Mouse (Mus musculus) intestine, embryonic 15.5 days (tissue): Measurements from ENCODE around the gene Hid1. TPM values are rescaled to one million over a fixed set of nuclear protein-coding genes. Genes with fewer than 3 reads are reported as not detected.
A peak's percentile ranks its signal among the peaks of the same experiment; 100 is the strongest.

Source experiments
- ATAC-seq: fragments of 200-750 bp; cut with Nextera tagmentation; 2 replicates; pipeline ENCODE4 v1.8.0; 2017; ENCODE audit warnings: moderate TSS enrichment, moderate library complexity
- H3K27ac ChIP-seq: fragments of 300-500 bp; sonication (generic); 2 replicates; pipeline ENCODE4 v1.5.1; 2015; ENCODE audit warnings: mild to moderate bottlenecking, inconsistent platforms
- H3K27me3 ChIP-seq: fragments of 300-500 bp; sonication (generic); replicated peaks from 2 replicates; pipeline ENCODE4 v1.6.1; 2015; ENCODE audit warnings: inconsistent platforms
- H3K36me3 ChIP-seq: fragments of 300-500 bp; sonication (generic); 2 replicates; pipeline ENCODE4 v1.6.1; 2015; ENCODE audit warnings: inconsistent platforms
- H3K4me1 ChIP-seq: fragments of 300-500 bp; sonication (generic); replicated peaks from 2 replicates; pipeline ENCODE4 v1.6.1; 2015; ENCODE audit warnings: inconsistent platforms
- H3K4me2 ChIP-seq: fragments of 300-500 bp; sonication (generic); replicated peaks from 2 replicates; pipeline ENCODE4 v1.6.1; 2015; ENCODE audit warnings: mild to moderate bottlenecking, inconsistent platforms
- H3K4me3 ChIP-seq: fragments of 300-500 bp; sonication (generic); replicated peaks from 2 replicates; pipeline ENCODE4 v1.5.1; 2015; ENCODE audit warnings: inconsistent platforms
- H3K9ac ChIP-seq: fragments of 300-500 bp; sonication (generic); 2 replicates; pipeline ENCODE4 v1.6.1; 2015; ENCODE audit warnings: inconsistent platforms
- H3K9me3 ChIP-seq: fragments of 300-500 bp; sonication (generic); 2 replicates; pipeline ENCODE4 v1.6.1; 2016; ENCODE audit warnings: inconsistent platforms
- WGBS: fragments of 180-500 bp; shearing (Covaris S2); methylation state at CpG from one replicate; pipeline ENCODE4 v1.1.7; 2015; 5-methylcytosine and 5-hydroxymethylcytosine counted together
- polyA plus RNA-seq: library from polyadenylated mRNA; unstranded; fragments of >200 nt; fragmentation: Nextera tagmentation; extraction: Ambion mirVana; gene quantifications from 2 replicates; pipeline ENCODE4 v1.2.1, GENCODE M21; 2015

Gene Hid1
- polyA plus RNA-seq = 17.1 and 22.7 TPM in 2 replicates

DNA sequence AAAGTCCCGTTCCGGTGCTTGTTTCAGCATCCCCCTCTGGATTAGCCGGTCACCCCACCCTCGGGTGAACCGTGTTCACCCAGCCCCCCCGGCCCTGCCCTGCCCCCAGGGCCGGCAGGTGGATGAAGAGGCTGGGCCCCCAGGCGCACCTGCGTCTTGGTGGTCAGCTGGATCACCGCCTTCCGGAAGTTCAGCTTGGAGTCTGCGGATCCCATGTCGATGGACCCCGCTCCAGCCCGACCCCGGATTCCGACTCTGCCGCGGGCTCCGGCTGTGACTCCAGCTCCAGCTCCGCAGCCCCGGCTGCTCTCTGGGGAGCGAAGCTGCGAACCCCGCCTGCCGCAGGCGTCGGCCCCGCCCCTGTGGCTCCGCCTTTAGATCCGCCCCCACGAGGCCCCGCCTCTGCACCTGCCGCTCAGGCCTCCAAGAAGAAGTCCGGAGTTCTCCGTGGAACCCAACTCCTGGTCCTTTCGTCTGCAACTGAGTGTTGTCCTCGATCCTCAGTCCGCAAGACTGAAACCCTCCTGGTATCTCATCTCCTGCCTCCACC lies at the start of gene Hid1:
Hid1 (minus strand) TSS at position 362 of the 550 bp plus-strand sequence.
- peak; percentile 91 for ATAC-seq

GRCm38 (mm10) chr11:115409556-115409955 lies 42.0 kb upstream of the Hid1 start:
- H3K27me3 ChIP-seq = no peaks in the 10 kb centered on the region
- no peak for ATAC-seq
- H3K4me2 ChIP-seq = no peak overlapping the region
- H3K36me3 ChIP-seq = peaks cover 12% of the 10 kb centered on the region
- 78% methylated on average over 7 of the region's 7 CpGs for WGBS
- H3K4me1 ChIP-seq = peaks cover 19% of the 10 kb centered on the region
- H3K4me3 ChIP-seq = no peak overlapping the region
- H3K9ac ChIP-seq = no peak overlapping the region
- no peaks in the 10 kb centered on the region for H3K9me3 ChIP-seq
- no peak overlapping the region for H3K27ac ChIP-seq

More for the DNA sequence above, at the start of gene Hid1:
- Histone ChIP-seq H3K4me1 (peaks cover 18% of the 10 kb centered on the region), H3K36me3 (no peaks in the 10 kb centered on the region), H3K9ac (peak within 1 kb of the TSS; percentile 65), H3K4me2 (peak within 1 kb of the TSS; percentile 87), H3K4me3 (peak within 1 kb of the TSS; percentile 52), H3K27ac (no peak within 1 kb of the TSS), H3K9me3 (no peaks in the 10 kb centered on the region), H3K27me3 (peaks cover 20% of the 10 kb centered on the region)
- under 1% methylated on average over 39 of the region's 39 CpGs for WGBS

DNA sequence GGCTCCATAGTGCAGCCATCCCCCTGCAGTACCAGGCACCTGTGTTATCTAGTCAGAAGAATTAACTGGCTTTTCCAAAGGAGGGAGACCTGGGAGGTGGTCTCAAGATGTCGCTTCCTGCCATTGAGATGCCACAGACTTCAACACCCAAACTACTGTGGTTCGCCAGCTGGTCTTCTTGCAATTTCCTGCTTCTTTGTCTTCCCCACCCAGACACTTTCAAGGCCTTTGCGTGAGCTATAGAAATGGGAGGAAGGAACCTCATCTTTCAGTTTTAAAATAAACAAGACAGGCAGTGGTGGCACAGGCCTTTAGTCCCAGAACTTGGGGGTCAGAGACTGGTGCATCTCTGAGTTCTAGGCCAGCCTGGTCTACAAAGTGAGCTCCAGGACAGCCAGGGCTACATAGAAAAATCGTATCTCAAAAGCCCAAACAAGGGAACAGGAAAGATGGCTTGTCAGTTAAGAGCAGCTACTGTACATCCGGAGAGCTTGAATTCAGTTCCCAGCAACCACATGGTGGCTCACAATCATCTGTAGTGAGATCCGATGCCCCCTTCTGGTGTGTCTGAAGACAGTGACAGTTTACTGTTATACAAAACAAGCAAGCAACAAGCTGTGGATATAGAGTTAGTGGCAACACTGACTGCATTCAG lies 40.8 kb upstream of the Hid1 start:
- no peak overlapping the region for H3K27ac ChIP-seq
- H3K9me3 ChIP-seq = no peaks in the 10 kb centered on the region
- no peaks in the 10 kb centered on the region for H3K27me3 ChIP-seq
- no peak for ATAC-seq
- H3K36me3 ChIP-seq = peaks cover 12% of the 10 kb centered on the region
- H3K9ac ChIP-seq = no peak overlapping the region
- H3K4me2 ChIP-seq = no peak overlapping the region
- 67% methylated on average over 6 of the region's 6 CpGs for WGBS
- no peak overlapping the region for H3K4me3 ChIP-seq
- H3K4me1 ChIP-seq = peaks cover 19% of the 10 kb centered on the region

DNA sequence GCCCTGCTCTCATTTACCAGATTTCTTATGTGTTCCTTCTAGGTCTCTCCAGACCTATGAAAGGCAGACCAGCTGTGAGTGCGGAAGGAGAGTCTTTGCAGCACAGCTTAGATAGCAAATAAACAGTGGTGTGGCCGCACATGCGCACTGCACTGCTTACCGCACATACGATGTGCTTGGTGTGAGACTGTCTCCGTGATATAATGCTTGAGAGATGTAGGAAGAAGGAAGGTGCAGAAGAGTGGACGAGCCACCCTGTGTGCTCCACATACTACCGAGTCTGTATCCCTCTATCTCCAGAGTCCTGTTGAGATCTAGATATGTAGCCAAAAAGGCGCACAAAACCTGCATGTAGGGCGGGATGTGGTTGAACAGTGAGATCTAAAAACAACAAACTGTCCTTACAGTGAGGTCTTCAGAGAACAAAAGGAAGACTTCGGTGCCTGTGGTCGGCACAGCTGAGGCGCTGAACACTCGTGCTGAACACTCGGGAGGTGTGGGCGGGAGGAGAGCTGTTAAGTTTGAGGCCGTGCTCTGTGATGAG lies 39.4 kb upstream of the Hid1 start:
- Histone ChIP-seq H3K4me2 (no peak overlapping the region), H3K27me3 (no peaks in the 10 kb centered on the region), H3K4me3 (no peak overlapping the region), H3K9me3 (no peaks in the 10 kb centered on the region), H3K27ac (no peak overlapping the region), H3K9ac (no peak overlapping the region), H3K4me1 (peaks cover 16% of the 10 kb centered on the region), H3K36me3 (peaks cover 12% of the 10 kb centered on the region)
- WGBS = 95% methylated on average over 17 of the region's 17 CpGs
- ATAC-seq = no peak

DNA sequence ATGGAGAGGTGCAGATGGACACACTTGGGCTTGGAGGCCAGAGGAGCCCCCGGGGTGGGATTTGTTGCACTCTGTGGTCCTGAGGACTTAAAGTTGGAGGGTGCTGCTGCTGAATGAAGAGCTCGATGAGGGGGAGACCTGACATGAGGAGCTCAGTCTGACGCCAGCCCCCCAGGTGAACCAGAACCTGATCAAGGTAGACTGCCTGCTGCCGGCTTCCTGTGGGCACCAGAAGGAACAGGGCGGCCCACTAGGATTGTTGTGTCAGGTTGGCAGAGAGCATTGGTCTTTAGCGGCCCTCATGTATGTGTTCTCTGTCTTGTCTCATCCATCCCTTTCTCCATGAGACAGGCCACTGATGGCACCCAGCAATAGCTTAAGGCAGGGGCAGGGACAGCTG lies 38.2 kb upstream of the Hid1 start:
- Histone ChIP-seq H3K4me3 (no peak overlapping the region), H3K9me3 (no peaks in the 10 kb centered on the region), H3K9ac (no peak overlapping the region), H3K4me1 (peaks cover 11% of the 10 kb centered on the region), H3K27me3 (no peaks in the 10 kb centered on the region), H3K4me2 (no peak overlapping the region), H3K36me3 (peaks cover 10% of the 10 kb centered on the region), H3K27ac (no peak overlapping the region)
- no peak for ATAC-seq
- 96% methylated on average over 6 of the region's 6 CpGs for WGBS

GRCm38 (mm10) chr11:115403338-115404124 lies 36.0 kb upstream of the Hid1 start, which contains the start of gene Mrpl58:
TSS of gene Mrpl58 (plus strand) at chr11:115403752.
- Histone ChIP-seq H3K36me3 (peaks cover 4% of the 10 kb centered on the region), H3K9ac (peak within 1 kb of the TSS; percentile 74), H3K27ac (peak within 1 kb of the TSS; percentile 86), H3K4me3 (peak within 1 kb of the TSS; percentile 60), H3K27me3 (no peaks in the 10 kb centered on the region), H3K4me2 (peak within 1 kb of the TSS; percentile 83), H3K9me3 (no peaks in the 10 kb centered on the region), H3K4me1 (peaks cover 11% of the 10 kb centered on the region)
- 3% methylated on average over 50 of the region's 50 CpGs for WGBS
- peak; percentile 96 for ATAC-seq

DNA sequence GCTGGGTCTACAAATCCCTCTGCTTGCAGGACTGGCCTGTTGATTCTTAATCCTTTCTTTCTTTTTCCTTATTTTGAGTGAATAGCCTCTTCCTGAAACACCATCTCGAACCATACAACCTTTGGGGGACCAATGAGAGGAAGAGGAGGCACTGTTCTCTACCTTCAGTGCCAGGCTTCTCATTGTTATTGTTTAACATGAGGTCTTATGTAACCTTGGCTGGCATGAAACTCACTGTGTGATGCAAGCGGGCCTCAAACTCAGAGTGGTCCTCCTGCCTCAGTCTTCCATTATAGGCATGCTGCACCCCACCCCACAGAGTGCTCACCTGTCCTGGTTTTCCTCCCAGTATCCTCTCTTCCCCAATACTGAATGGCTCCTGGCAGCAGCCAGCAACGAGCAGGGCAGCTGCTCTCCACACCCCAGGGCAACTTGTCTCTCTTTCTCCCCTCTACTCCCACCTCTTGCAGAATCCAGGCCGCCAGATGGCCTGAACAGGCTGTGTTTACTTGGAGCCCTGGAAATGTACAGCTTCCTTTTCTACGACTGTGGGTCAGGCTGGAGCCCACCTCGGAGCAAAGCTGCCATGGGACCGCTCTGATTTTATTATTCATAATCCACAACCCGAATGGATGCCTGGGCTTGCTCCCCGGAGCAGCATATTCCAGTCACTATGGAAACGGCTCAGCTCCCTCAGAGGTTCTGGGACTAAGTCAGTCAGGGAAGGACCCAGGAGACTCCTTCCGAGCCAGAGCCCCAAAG lies 33.3 kb upstream of the Hid1 start:
- WGBS = 33% methylated on average over 11 of the region's 11 CpGs
- no peaks in the 10 kb centered on the region for H3K36me3 ChIP-seq
- 0 out of 2 replicates have a peak overlapping the region, but pooled peaks have one; percentile 17 for H3K27ac ChIP-seq
- H3K9ac ChIP-seq = no peak overlapping the region
- H3K27me3 ChIP-seq = no peaks in the 10 kb centered on the region
- H3K4me1 ChIP-seq = peaks cover 11% of the 10 kb centered on the region
- no peak overlapping the region for H3K4me3 ChIP-seq
- no peak for ATAC-seq
- no peaks in the 10 kb centered on the region for H3K9me3 ChIP-seq
- H3K4me2 ChIP-seq = no peak overlapping the region; the same call in 1 of the 2 replicates

- 69% methylated on average over 3 of the region's 3 CpGs for WGBS
- Histone ChIP-seq H3K36me3 (no peaks in the 10 kb centered on the region), H3K4me3 (no peak overlapping the region), H3K9ac (no peak overlapping the region), H3K27me3 (no peaks in the 10 kb centered on the region), H3K4me1 (peaks cover 11% of the 10 kb centered on the region), H3K9me3 (no peaks in the 10 kb centered on the region), H3K27ac (no peak overlapping the region), H3K4me2 (no peak overlapping the region)
- no peak for ATAC-seq
Measured at GRCm38 (mm10) chr11:115400126-115400525, 32.6 kb upstream of the Hid1 start.

- no peak for ATAC-seq
- Histone ChIP-seq H3K4me3 (no peak overlapping the region), H3K9ac (no peak overlapping the region), H3K36me3 (0 out of 2 replicates have a peak, but pooled peaks cover 4% of the 10 kb centered on the region), H3K27ac (no peak overlapping the region), H3K4me2 (no peak overlapping the region), H3K27me3 (no peaks in the 10 kb centered on the region), H3K4me1 (peaks cover 6% of the 10 kb centered on the region), H3K9me3 (no peaks in the 10 kb centered on the region)
- 72% methylated on average over 7 of the region's 7 CpGs for WGBS
Measured at GRCm38 (mm10) chr11:115398085-115398484, 30.5 kb upstream of the Hid1 start.

DNA sequence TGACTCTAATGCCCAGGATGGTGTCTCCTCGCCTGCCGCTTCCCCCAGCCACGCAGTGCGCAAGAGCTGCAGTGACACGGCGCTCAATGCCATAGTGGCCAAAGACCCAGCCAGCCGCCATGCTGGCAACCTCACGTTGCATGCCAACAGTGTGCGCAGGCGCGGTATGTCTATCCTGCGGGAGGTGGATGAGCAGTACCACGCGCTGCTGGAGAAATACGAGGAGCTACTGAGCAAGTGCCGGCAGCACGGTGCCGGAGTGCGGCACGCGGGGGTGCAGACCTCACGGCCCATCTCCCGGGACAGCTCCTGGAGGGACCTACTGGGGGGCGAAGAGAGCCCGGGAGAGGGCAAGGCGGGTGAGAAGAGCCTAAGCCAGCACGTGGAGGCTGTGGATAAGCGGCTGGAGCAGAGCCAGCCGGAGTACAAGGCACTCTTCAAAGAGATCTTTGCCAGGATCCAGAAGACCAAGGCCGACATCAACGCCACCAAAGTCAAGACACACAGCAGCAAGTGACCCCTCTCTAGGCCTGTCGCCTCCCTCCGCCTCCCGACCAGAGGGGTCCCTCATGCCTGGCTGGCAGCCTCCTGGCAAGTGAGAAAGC lies 26.3 kb upstream of the Hid1 start:
- Histone ChIP-seq H3K4me1 (no peaks in the 10 kb centered on the region), H3K9ac (no peak overlapping the region), H3K9me3 (no peaks in the 10 kb centered on the region), H3K4me2 (peak overlapping the region; percentile 39), H3K27ac (no peak overlapping the region), H3K27me3 (no peaks in the 10 kb centered on the region), H3K36me3 (peaks cover 12% of the 10 kb centered on the region), H3K4me3 (no peak overlapping the region)
- WGBS = 58% methylated on average over 34 of the region's 34 CpGs
- ATAC-seq = peak; percentile 51; the same call in 1 of the 2 replicates

DNA sequence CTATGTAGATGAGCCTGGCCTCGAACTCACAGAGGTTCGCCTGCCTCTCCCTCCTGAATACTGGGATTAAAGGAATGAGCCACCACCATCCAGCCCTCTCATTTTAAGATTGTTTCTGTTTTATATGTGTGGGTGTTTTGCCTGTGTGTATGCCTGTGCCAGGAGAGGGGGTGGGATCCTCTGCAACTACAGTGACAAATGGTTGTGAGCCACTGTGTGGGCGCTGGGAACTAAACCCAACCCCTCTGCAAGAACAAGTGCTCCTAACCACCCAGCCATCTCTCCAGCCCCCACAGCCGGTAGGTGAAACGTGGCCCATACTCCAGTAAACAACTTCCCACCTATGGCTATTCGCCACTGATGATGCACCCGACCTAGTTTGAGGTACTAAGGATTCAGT lies 23.8 kb upstream of the Hid1 start:
- H3K27me3 ChIP-seq = no peaks in the 10 kb centered on the region
- no peaks in the 10 kb centered on the region for H3K4me1 ChIP-seq
- no peak overlapping the region for H3K4me2 ChIP-seq
- no peak for ATAC-seq
- H3K9me3 ChIP-seq = no peaks in the 10 kb centered on the region
- H3K4me3 ChIP-seq = no peak overlapping the region
- H3K27ac ChIP-seq = no peak overlapping the region
- 96% methylated on average over 7 of the region's 7 CpGs for WGBS
- peaks cover 12% of the 10 kb centered on the region for H3K36me3 ChIP-seq
- no peak overlapping the region for H3K9ac ChIP-seq
